Mouse (Mus musculus) embryonic fibroblast, embryonic 13.5 days (primary cell): ENCODE results near the gene Tuba1b.

Source experiments
- CTCF ChIP-seq: IDR thresholded peaks from 2 replicates; pipeline ENCODE4 v1.5.1; 2011; ENCODE audit warnings: mild to moderate bottlenecking, control low read depth, low read length, moderate library complexity, borderline replicate concordance; ENCODE audit not compliant: insufficient read depth
- POLR2A ChIP-seq: IDR thresholded peaks from 2 replicates; pipeline ENCODE4 v1.6.1; 2011; ENCODE audit warnings: low read depth, mild to moderate bottlenecking, control low read depth, low read length, moderate library complexity

DNA sequence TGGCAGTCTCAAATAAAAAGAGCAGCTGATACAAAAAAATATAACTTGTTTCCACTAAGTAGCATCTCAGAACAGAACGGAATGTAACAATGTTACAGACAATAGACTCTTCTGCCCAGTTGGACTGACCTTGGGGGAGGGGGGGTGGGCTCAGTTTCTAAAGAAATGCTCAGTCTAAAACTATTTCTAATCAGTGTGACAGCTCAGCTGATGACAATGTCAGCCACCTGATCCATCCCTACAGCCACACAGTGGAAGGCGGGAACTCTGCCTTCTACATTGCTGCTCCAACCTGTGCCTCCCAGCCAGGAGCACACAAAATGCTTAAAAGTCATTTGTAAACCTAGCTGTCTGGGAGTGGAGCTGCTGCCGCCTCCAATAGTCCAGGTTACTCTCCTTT is 13.5 kb upstream of the Tuba1b start:
- TF ChIP-seq CTCF: no peak
- TF ChIP-seq POLR2A: no peak
